Mouse (Mus musculus) heart, embryonic 11.5 days (tissue): ENCODE measurements around the gene Inpp5e. TPM values are rescaled to one million over a fixed set of nuclear protein-coding genes. Genes with fewer than 3 reads are reported as not detected.
A peak's percentile ranks its signal among the peaks of the same experiment; 100 is the strongest.

Source experiments
- ATAC-seq: fragments of 200-750 bp; cut with Nextera tagmentation; replicated peaks from 2 replicates; pipeline ENCODE4 v1.8.0; 2017; ENCODE audit warnings: moderate library complexity; ENCODE audit not compliant: insufficient number of reproducible peaks, low FRiP score, low TSS enrichment
- H3K27ac ChIP-seq: fragments of 300-500 bp; sonication (generic); 2 replicates; pipeline ENCODE4 v1.5.1; 2014; ENCODE audit warnings: mild to moderate bottlenecking, low read depth, low read length
- H3K27me3 ChIP-seq: fragments of 300-500 bp; sonication (generic); 2 replicates; pipeline ENCODE4 v1.6.1; 2014; ENCODE audit warnings: mild to moderate bottlenecking, low read length, mixed read lengths; ENCODE audit not compliant: control insufficient read depth, insufficient read depth
- H3K36me3 ChIP-seq: fragments of 300-500 bp; sonication (generic); 2 replicates; pipeline ENCODE4 v1.6.1; 2014; ENCODE audit warnings: mild to moderate bottlenecking, low read length, moderate library complexity, mixed read lengths; ENCODE audit not compliant: control insufficient read depth, insufficient read depth
- H3K4me1 ChIP-seq: fragments of 300-500 bp; sonication (generic); 2 replicates; pipeline ENCODE4 v1.6.1; 2014; ENCODE audit warnings: low read length; ENCODE audit not compliant: control insufficient read depth, insufficient read depth
- H3K4me2 ChIP-seq: fragments of 300-500 bp; sonication (generic); 2 replicates; pipeline ENCODE4 v1.6.1; 2014; ENCODE audit warnings: mild to moderate bottlenecking, moderate library complexity
- H3K4me3 ChIP-seq: fragments of 300-500 bp; sonication (generic); 2 replicates; pipeline ENCODE4 v1.5.1; 2014; ENCODE audit warnings: low read depth, low read length
- H3K9ac ChIP-seq: fragments of 300-500 bp; sonication (generic); 2 replicates; pipeline ENCODE4 v1.6.1; 2014; ENCODE audit warnings: mild to moderate bottlenecking, low read depth, low read length, moderate library complexity
- H3K9me3 ChIP-seq: fragments of 300-500 bp; sonication (generic); replicated peaks from 2 replicates; pipeline ENCODE4 v1.6.1; 2016; ENCODE audit warnings: low read length; ENCODE audit not compliant: control insufficient read depth
- WGBS: fragments of 180-500 bp; shearing (Covaris S2); extraction: QIAGEN DNeasy Blood & Tissue Kit; methylation state at CpG from one replicate; pipeline ENCODE4 v1.1.7; 2014; ENCODE audit not compliant: insufficient replicate concordance; 5-methylcytosine and 5-hydroxymethylcytosine counted together
- polyA plus RNA-seq: library from polyadenylated mRNA; unstranded; fragments of >200 nt; fragmentation: Nextera tagmentation; extraction: Ambion mirVana; gene quantifications from 2 replicates; pipeline ENCODE4 v1.2.1, GENCODE M21; 2014

The Inpp5e gene
- 14.1 and 14.2 TPM in 2 replicates for polyA plus RNA-seq

GRCm38 (mm10) chr2:26408515-26409356, at the start of gene Inpp5e:
Gene Inpp5e (minus strand): TSS chr2:26409203.
- H3K27ac ChIP-seq: peak within 1 kb of the TSS; percentile 85
- H3K9ac ChIP-seq: peak within 1 kb of the TSS; percentile 97
- H3K36me3 ChIP-seq: peaks cover 7% of the 10 kb centered on the region
- WGBS: under 1% methylated on average over 52 of the region's 57 CpGs
- peak; percentile 94 for ATAC-seq
- H3K9me3 ChIP-seq: no peaks in the 10 kb centered on the region
- peak within 1 kb of the TSS; percentile 79 for H3K4me2 ChIP-seq
- H3K27me3 ChIP-seq: no peaks in the 10 kb centered on the region
- H3K4me1 ChIP-seq: peaks cover 23% of the 10 kb centered on the region
- H3K4me3 ChIP-seq: peak within 1 kb of the TSS; percentile 90

GRCm38 (mm10) chr2:26458402-26459124, 49.6 kb upstream of the Inpp5e start:
- Histone ChIP-seq H3K4me2 (no peak overlapping the region), H3K4me1 (peaks cover 20% of the 10 kb centered on the region), H3K36me3 (peaks cover 9% of the 10 kb centered on the region), H3K4me3 (no peak overlapping the region), H3K27ac (no peak overlapping the region), H3K27me3 (no peaks in the 10 kb centered on the region), H3K9me3 (no peaks in the 10 kb centered on the region), H3K9ac (no peak overlapping the region)
- ATAC-seq: no peak
- 32% methylated on average over 7 of the region's 7 CpGs for WGBS

GRCm38 (mm10) chr2:26449121-26450060, 40.4 kb upstream of the Inpp5e start:
- no peak for ATAC-seq
- Histone ChIP-seq H3K9ac (no peak overlapping the region), H3K27me3 (no peaks in the 10 kb centered on the region), H3K4me2 (no peak overlapping the region), H3K4me1 (peaks cover 13% of the 10 kb centered on the region), H3K27ac (no peak overlapping the region), H3K36me3 (no peaks in the 10 kb centered on the region), H3K9me3 (no peaks in the 10 kb centered on the region), H3K4me3 (no peak overlapping the region)
- WGBS: 23% methylated on average over 5 of the region's 5 CpGs

GRCm38 (mm10) chr2:26447451-26447850, 38.4 kb upstream of the Inpp5e start:
- no peak for ATAC-seq
- no peaks in the 10 kb centered on the region for H3K9me3 ChIP-seq
- H3K4me2 ChIP-seq: no peak overlapping the region
- no peak overlapping the region for H3K9ac ChIP-seq
- no peak overlapping the region for H3K27ac ChIP-seq
- H3K4me3 ChIP-seq: no peak overlapping the region
- H3K27me3 ChIP-seq: no peaks in the 10 kb centered on the region
- no peaks in the 10 kb centered on the region for H3K36me3 ChIP-seq
- WGBS: 63% methylated on average over 1 of the region's 1 CpGs
- peaks cover 20% of the 10 kb centered on the region for H3K4me1 ChIP-seq

GRCm38 (mm10) chr2:26446671-26447070, 37.7 kb upstream of the Inpp5e start:
- peak overlapping the region; percentile 72 for H3K4me2 ChIP-seq
- H3K9me3 ChIP-seq: no peaks in the 10 kb centered on the region
- 71% methylated on average over 4 of the region's 4 CpGs for WGBS
- H3K4me1 ChIP-seq: peaks cover 20% of the 10 kb centered on the region
- H3K4me3 ChIP-seq: peak overlapping the region; percentile 93
- H3K36me3 ChIP-seq: no peaks in the 10 kb centered on the region
- no peaks in the 10 kb centered on the region for H3K27me3 ChIP-seq
- H3K27ac ChIP-seq: peak overlapping the region; percentile 91
- ATAC-seq: no peak
- peak overlapping the region; percentile 75 for H3K9ac ChIP-seq

- H3K9ac ChIP-seq: peak overlapping the region; percentile 75
- no peaks in the 10 kb centered on the region for H3K9me3 ChIP-seq
- H3K27me3 ChIP-seq: no peaks in the 10 kb centered on the region
- peak; percentile 85 for ATAC-seq
- peak overlapping the region; percentile 93 for H3K4me3 ChIP-seq
- H3K36me3 ChIP-seq: no peaks in the 10 kb centered on the region
- peaks cover 15% of the 10 kb centered on the region for H3K4me1 ChIP-seq
- WGBS: under 1% methylated on average over 44 of the region's 44 CpGs
- H3K4me2 ChIP-seq: peak overlapping the region; percentile 72
- peak overlapping the region; percentile 91 for H3K27ac ChIP-seq
These were observed 36.9 kb upstream of the Inpp5e start for GRCm38 (mm10) chr2:26445666-26446445.

GRCm38 (mm10) chr2:26444946-26445665, 36.1 kb upstream of the Inpp5e start, which contains the start of gene Sec16a:
Gene Sec16a (minus strand): TSS chr2:26445216.
- WGBS: under 1% methylated on average over 61 of the region's 61 CpGs
- Histone ChIP-seq H3K9ac (peak within 1 kb of the TSS; percentile 92), H3K4me2 (peak within 1 kb of the TSS; percentile 87), H3K4me3 (peak within 1 kb of the TSS; percentile 93), H3K27me3 (no peaks in the 10 kb centered on the region), H3K27ac (peak within 1 kb of the TSS; percentile 91), H3K4me1 (peaks cover 15% of the 10 kb centered on the region), H3K36me3 (peaks cover 7% of the 10 kb centered on the region), H3K9me3 (no peaks in the 10 kb centered on the region)
- ATAC-seq: peak; percentile 92
